Mouse (Mus musculus): ENCODE measurements around the gene Mbip. TPM values are rescaled to one million over a fixed set of nuclear protein-coding genes. Genes with fewer than 3 reads are reported as not detected.

The Mbip gene
- polyA plus RNA-seq, 1 experiment from 2014 or later = 38.3 TPM

GRCm38 (mm10) chr12:56284210-56284609 lies 61.5 kb downstream of the Mbip start:
- Histone ChIP-seq H3K9ac (no peak overlapping the region), H3K9me3 (no peaks in the 10 kb centered on the region), H3K4me1 (replicated peaks) (no peaks in the 10 kb centered on the region), H3K4me2 (no peak overlapping the region), H3K27me3 (no peaks in the 10 kb centered on the region), H3K36me3 (no peaks in the 10 kb centered on the region), H3K27ac (replicated peaks) (no peak overlapping the region), H3K4me3 (no peak overlapping the region)
- ATAC-seq (ENCODE audit: low FRiP score, low read depth) = no peak
- WGBS = 81% methylated on average over 2 of the region's 2 CpGs

- H3K4me2 ChIP-seq = no peak overlapping the region
- no peak for ATAC-seq (ENCODE audit: low FRiP score, low read depth)
- no peaks in the 10 kb centered on the region for H3K36me3 ChIP-seq
- 87% methylated on average over 3 of the region's 3 CpGs for WGBS
- no peaks in the 10 kb centered on the region for H3K4me1 ChIP-seq (replicated peaks)
- H3K9me3 ChIP-seq = no peaks in the 10 kb centered on the region
- no peaks in the 10 kb centered on the region for H3K27me3 ChIP-seq
- H3K27ac ChIP-seq (replicated peaks) = no peak overlapping the region
- H3K9ac ChIP-seq = no peak overlapping the region
- no peak overlapping the region for H3K4me3 ChIP-seq
These were observed 64.0 kb downstream of the Mbip start for GRCm38 (mm10) chr12:56281649-56282048.

Other genes starting within 250 kb of the Mbip start
- gene Nkx2-1, start 191.0 kb upstream of the Mbip start, polyA plus RNA-seq (2015; fragmentation: Nextera tagmentation; extraction: Ambion mirVana) = 0.06 TPM in 1 of 2 replicates, not detected in the other

Measured in hindbrain, embryonic 15.5 days (tissue).